Mouse (Mus musculus): ENCODE data around the gene Ifna11.

DNA sequence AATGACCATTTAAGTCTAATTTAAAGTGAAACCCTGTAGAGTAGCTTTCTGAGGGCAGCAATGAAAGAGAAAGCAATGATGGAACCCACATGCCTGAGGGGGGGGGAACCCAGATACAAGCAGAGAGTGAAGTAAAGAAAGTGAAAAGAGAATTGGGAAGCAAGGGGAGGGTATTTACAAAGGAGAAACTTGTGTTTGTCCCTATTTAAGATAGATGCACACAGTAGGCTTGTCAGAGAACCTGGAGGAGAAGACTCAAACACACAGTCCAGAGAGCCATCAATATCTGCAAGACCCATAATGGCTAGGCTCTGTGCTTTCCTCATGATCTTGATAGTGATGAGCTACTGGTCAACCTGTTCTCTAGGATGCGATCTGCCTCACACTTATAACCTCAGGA is at the start of gene Ifna11:
- no peak for TF ChIP-seq POLR2A (IDR thresholded peaks at IDR 0.05; ENCODE audit: low read depth, low read length)
- TF ChIP-seq PAX5 (IDR thresholded peaks at IDR 0.05; ENCODE audit: low read length) = no peak
- TF ChIP-seq CTCF (conservative IDR thresholded peaks at IDR 0.05 in 1 of 2, IDR thresholded peaks at IDR 0.05 in 1 of 2; ENCODE audit: low read depth in 2 of 2, low read length in 2 of 2) = no peak
- no peak for TF ChIP-seq MYC (IDR thresholded peaks at IDR 0.05; ENCODE audit: low read depth, low read length)
- no peak for TF ChIP-seq ETS1 (conservative IDR thresholded peaks at IDR 0.05; ENCODE audit: low read depth, low read length)
- TF ChIP-seq ZKSCAN1 (IDR thresholded peaks at IDR 0.05; ENCODE audit: borderline replicate concordance, low read depth, low read length) = no peak
- TF ChIP-seq E2F4 (IDR thresholded peaks at IDR 0.05; ENCODE audit: insufficient replicate concordance, low read depth, low read length) = no peak
- no peak for TF ChIP-seq BHLHE40 (IDR thresholded peaks at IDR 0.05; ENCODE audit: low read depth, low read length)
- TF ChIP-seq KAT2A (IDR thresholded peaks at IDR 0.05; ENCODE audit: insufficient replicate concordance, low read length) = no peak
- no peak for TF ChIP-seq MAFK (IDR thresholded peaks at IDR 0.05; ENCODE audit: insufficient replicate concordance, low read length)
- TF ChIP-seq USF2 (conservative IDR thresholded peaks at IDR 0.05; ENCODE audit: low read depth, low read length) = no peak
- no peak for TF ChIP-seq EP300 (IDR thresholded peaks at IDR 0.05; ENCODE audit: low read length)
